Mouse (Mus musculus): Measurements from ENCODE around the gene Gpr3.

DNA sequence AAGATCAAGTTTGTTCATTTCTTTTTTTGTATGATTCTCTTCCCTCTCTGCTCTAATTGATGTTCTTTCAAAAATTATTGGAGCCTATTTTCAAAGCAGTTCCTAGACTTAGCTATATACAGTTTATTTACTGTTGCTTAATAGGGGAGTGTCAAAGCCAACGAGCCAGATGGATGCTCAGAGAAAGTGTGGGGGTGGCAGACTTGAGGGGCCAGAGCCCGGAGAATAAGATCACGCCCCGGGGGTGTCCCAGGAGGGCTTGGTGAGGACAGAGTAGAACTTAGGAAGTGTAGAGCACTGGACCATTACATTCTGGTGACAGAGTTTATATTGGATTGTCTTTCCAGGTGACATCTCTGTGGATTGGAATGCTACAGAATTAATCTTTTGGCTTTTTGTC, 51.5 kb downstream of the Gpr3 start:
- no peak for TF ChIP-seq E2F4 (IDR thresholded peaks at IDR 0.05; ENCODE audit: insufficient read depth)
- TF ChIP-seq POLR2AphosphoS2 (IDR thresholded peaks at IDR 0.05; ENCODE audit: insufficient read length, low read depth): no peak
- no peak for TF ChIP-seq POLR2A (IDR thresholded peaks at IDR 0.05; ENCODE audit: insufficient read length, low read depth)
- no peak for TF ChIP-seq TCF12 (IDR thresholded peaks at IDR 0.05; ENCODE audit: insufficient read depth, poor library complexity, severe bottlenecking)
- no peak for TF ChIP-seq MAX (IDR thresholded peaks at IDR 0.05; ENCODE audit: low read depth)
- TF ChIP-seq USF1 (IDR thresholded peaks at IDR 0.05; ENCODE audit: low read depth): no peak

All from myocyte (in vitro differentiated cells).